In genomic region chr12:13844532-13845485, GRCm38 (mm10) we compare ENCODE assay signal across 10 mouse cellular contexts.
DNase-seq lines count a peak whose midpoint lies in the region; ATAC-seq lines count a peak whose summit lies in the region.
"Had no signal": no experiment of that assay in that cellular context is flagged by ENCODE, and none has a peak within 500 bp of the region (broad histone marks: within the 10 kb centered on the region; RNA-seq: fewer than 3 reads in every experiment).

No protein-coding gene starts in this region.

- H3K4me1 ChIP-seq in heart, embryonic 16.5 days (ENCODE audit: control insufficient read depth, insufficient read depth, low read length), result peaks cover 9% of the 10 kb centered on the region
- H3K4me1 ChIP-seq in midbrain, embryonic 15.5 days, result no peaks in the 10 kb centered on the region
- H3K4me1 ChIP-seq: embryonic facial prominence, embryonic 12.5 days; limb, embryonic 15.5 days had no signal

- H3K9me3 ChIP-seq in heart, embryonic 16.5 days (replicated peaks; ENCODE audit: control insufficient read depth, low read length), result peaks cover 2% of the 10 kb centered on the region; the same call in 1 of the 2 replicates
- H3K9me3 ChIP-seq in midbrain, embryonic 15.5 days, result no peaks in the 10 kb centered on the region
- H3K9me3 ChIP-seq: embryonic facial prominence, embryonic 12.5 days; limb, embryonic 15.5 days had no signal

- peak; percentile 88 for ATAC-seq in heart, embryonic 16.5 days (replicated peaks; ENCODE audit: extremely low read depth, insufficient read depth, low FRiP score)
- ATAC-seq in midbrain, embryonic 15.5 days (replicated peaks), result peak; percentile 83
- ATAC-seq in erythroid progenitor cell, adult 5-6 weeks (replicated peaks; ENCODE audit: low FRiP score, poor library complexity, severe bottlenecking), result no peak

- peak overlapping the region; percentile 68 for H3K27ac ChIP-seq in heart, embryonic 16.5 days (ENCODE audit: low read length)
- no peak overlapping the region for H3K27ac ChIP-seq in midbrain, embryonic 15.5 days
- H3K27ac ChIP-seq: embryonic facial prominence, embryonic 12.5 days; limb, embryonic 15.5 days had no signal

- no peaks in the 10 kb centered on the region for H3K27me3 ChIP-seq in heart, embryonic 16.5 days (ENCODE audit: control insufficient read depth, insufficient read depth, low read length)
- H3K27me3 ChIP-seq in midbrain, embryonic 15.5 days (replicated peaks), result no peaks in the 10 kb centered on the region
- H3K27me3 ChIP-seq: embryonic facial prominence, embryonic 12.5 days; limb, embryonic 15.5 days had no signal

- WGBS in heart, embryonic 16.5 days, result 31% methylated on average over 13 of the region's 13 CpGs
- WGBS in midbrain, embryonic 15.5 days, result 55% methylated on average over 13 of the region's 13 CpGs

- no peaks in the 10 kb centered on the region for H3K36me3 ChIP-seq in heart, embryonic 16.5 days (ENCODE audit: control insufficient read depth, insufficient read depth)
- H3K36me3 ChIP-seq in midbrain, embryonic 15.5 days (replicated peaks), result no peaks in the 10 kb centered on the region
- H3K36me3 ChIP-seq: embryonic facial prominence, embryonic 12.5 days; limb, embryonic 15.5 days had no signal

- no peak overlapping the region for H3K9ac ChIP-seq in heart, embryonic 16.5 days (ENCODE audit: low read length)
- H3K9ac ChIP-seq in midbrain, embryonic 15.5 days, result no peak overlapping the region
- H3K9ac ChIP-seq: embryonic facial prominence, embryonic 12.5 days; limb, embryonic 15.5 days had no signal

- peak; percentile 15 to 33 for DNase-seq in urinary bladder, adult 18-20 months (ENCODE audit: low spot score in 2 of 2)
- DNase-seq in urinary bladder, postnatal 10 days (ENCODE audit: low spot score), result no peak
- peak; percentile 48 to 69 for DNase-seq in cerebellum, postnatal 25 days
- peak; percentile 33 for DNase-seq in layer of hippocampus, adult 9-10 months (ENCODE audit: low spot score)
- DNase-seq in urinary bladder, postnatal 36 days (ENCODE audit: low spot score in 2 of 2), result peak; percentile 40 to 42

- no peak overlapping the region for H3K4me2 ChIP-seq in heart, embryonic 16.5 days (ENCODE audit: low read depth, low read length)
- H3K4me2 ChIP-seq in midbrain, embryonic 15.5 days, result no peak overlapping the region
- H3K4me2 ChIP-seq: embryonic facial prominence, embryonic 12.5 days; limb, embryonic 15.5 days had no signal

- no peak overlapping the region for H3K4me3 ChIP-seq in heart, embryonic 16.5 days (ENCODE audit: low read length)
- H3K4me3 ChIP-seq in midbrain, embryonic 15.5 days, result no peak overlapping the region
- H3K4me3 ChIP-seq: embryonic facial prominence, embryonic 12.5 days; limb, embryonic 15.5 days had no signal
